Comparison of ENCODE assay signal across 10 mouse cellular contexts in genomic region chr6:121635076-121635475, GRCm38 (mm10). TPM values are rescaled to one million over a fixed set of nuclear protein-coding genes. Genes with fewer than 3 reads are reported as not detected.
DNase-seq lines count a peak whose midpoint lies in the region; ATAC-seq lines count a peak whose summit lies in the region.
"Had no signal": no experiment of that assay in that cellular context is flagged by ENCODE, and none has a peak within 500 bp of the region (broad histone marks: within the 10 kb centered on the region; RNA-seq: fewer than 3 reads in every experiment).

A2m (plus strand) TSS chr6:121635376.

- no peaks in the 10 kb centered on the region for H3K9me3 ChIP-seq in heart, embryonic 15.5 days (replicated peaks)
- H3K9me3 ChIP-seq in embryonic facial prominence, embryonic 12.5 days, result no peaks in the 10 kb centered on the region
- no peaks in the 10 kb centered on the region for H3K9me3 ChIP-seq in hindbrain, embryonic 14.5 days (ENCODE audit: control insufficient read depth, low read length)
- H3K9me3 ChIP-seq in midbrain, embryonic 10.5 days (replicated peaks), result no peaks in the 10 kb centered on the region

- no peaks in the 10 kb centered on the region for H3K27me3 ChIP-seq in heart, embryonic 15.5 days
- H3K27me3 ChIP-seq in embryonic facial prominence, embryonic 12.5 days, result 0 out of 2 replicates have a peak, but pooled peaks cover 3% of the 10 kb centered on the region
- H3K27me3 ChIP-seq in hindbrain, embryonic 14.5 days (ENCODE audit: control insufficient read depth, insufficient read depth, low read length), result no peaks in the 10 kb centered on the region
- H3K27me3 ChIP-seq in midbrain, embryonic 10.5 days (ENCODE audit: low read depth, poor library complexity, severe bottlenecking), result peaks cover 18% of the 10 kb centered on the region; the same call in 1 of the 2 replicates

- no peak for ATAC-seq in heart, embryonic 15.5 days (replicated peaks; ENCODE audit: insufficient number of reproducible peaks, insufficient read depth, low FRiP score, low read depth)
- no peak for ATAC-seq in embryonic facial prominence, embryonic 12.5 days (ENCODE audit: insufficient number of reproducible peaks, insufficient read depth, low FRiP score, low TSS enrichment)
- ATAC-seq in hindbrain, embryonic 14.5 days (ENCODE audit: low FRiP score), result no peak
- ATAC-seq in megakaryocyte-erythroid progenitor cell, adult 5-6 weeks (replicated peaks; ENCODE audit: low FRiP score, low TSS enrichment, poor library complexity, severe bottlenecking), result no peak
- ATAC-seq: CD4-positive, CD25-positive, alpha-beta regulatory T cell, adult 4 months had no signal

- H3K9ac ChIP-seq in heart, embryonic 15.5 days, result no peak within 1 kb of the TSS
- H3K9ac ChIP-seq in embryonic facial prominence, embryonic 12.5 days, result no peak within 1 kb of the TSS
- 0 out of 2 replicates have a peak within 1 kb of the TSS, but pooled peaks have one; percentile 7 for H3K9ac ChIP-seq in hindbrain, embryonic 14.5 days

- 85% methylated on average over 8 of the region's 8 CpGs for WGBS in heart, embryonic 15.5 days
- WGBS in embryonic facial prominence, embryonic 12.5 days, result 86% methylated on average over 8 of the region's 8 CpGs
- WGBS in hindbrain, embryonic 14.5 days, result 89% methylated on average over 8 of the region's 8 CpGs
- WGBS in midbrain, embryonic 10.5 days, result 89% methylated on average over 8 of the region's 8 CpGs

- peak within 1 kb of the TSS; percentile 23 for H3K4me3 ChIP-seq in heart, embryonic 15.5 days
- peak within 1 kb of the TSS; percentile 13; the same call in 1 of the 2 replicates for H3K4me3 ChIP-seq in embryonic facial prominence, embryonic 12.5 days
- H3K4me3 ChIP-seq in hindbrain, embryonic 14.5 days (replicated peaks; ENCODE audit: low read length), result peak within 1 kb of the TSS; percentile 13; the same call in 1 of the 2 replicates
- peak within 1 kb of the TSS; percentile 51 for H3K4me3 ChIP-seq in midbrain, embryonic 10.5 days

- no peaks in the 10 kb centered on the region for H3K36me3 ChIP-seq in heart, embryonic 15.5 days
- no peaks in the 10 kb centered on the region for H3K36me3 ChIP-seq in embryonic facial prominence, embryonic 12.5 days
- H3K36me3 ChIP-seq in hindbrain, embryonic 14.5 days (replicated peaks; ENCODE audit: control insufficient read depth, insufficient read depth), result no peaks in the 10 kb centered on the region
- H3K36me3 ChIP-seq in midbrain, embryonic 10.5 days, result no peaks in the 10 kb centered on the region

- peak within 1 kb of the TSS; percentile 49 for H3K4me2 ChIP-seq in heart, embryonic 15.5 days
- H3K4me2 ChIP-seq in embryonic facial prominence, embryonic 12.5 days (replicated peaks), result peak within 1 kb of the TSS; percentile 42
- peak within 1 kb of the TSS; percentile 44 for H3K4me2 ChIP-seq in hindbrain, embryonic 14.5 days (replicated peaks)

- H3K27ac ChIP-seq in heart, embryonic 15.5 days, result no peak within 1 kb of the TSS
- H3K27ac ChIP-seq in embryonic facial prominence, embryonic 12.5 days, result no peak within 1 kb of the TSS
- no peak within 1 kb of the TSS for H3K27ac ChIP-seq in hindbrain, embryonic 14.5 days
- peak within 1 kb of the TSS; percentile 85 for H3K27ac ChIP-seq in midbrain, embryonic 10.5 days (replicated peaks)

- H3K4me1 ChIP-seq in heart, embryonic 15.5 days (replicated peaks), result no peaks in the 10 kb centered on the region
- 0 out of 2 replicates have a peak, but pooled peaks cover 6% of the 10 kb centered on the region for H3K4me1 ChIP-seq in embryonic facial prominence, embryonic 12.5 days
- no peaks in the 10 kb centered on the region for H3K4me1 ChIP-seq in hindbrain, embryonic 14.5 days (replicated peaks; ENCODE audit: control insufficient read depth, insufficient read depth, low read length)
- H3K4me1 ChIP-seq in midbrain, embryonic 10.5 days, result peaks cover 15% of the 10 kb centered on the region

- no peak for DNase-seq in heart, adult 18-20 months
- DNase-seq in hindbrain, embryonic 14.5 days (ENCODE audit: low spot score), result no peak
- DNase-seq in midbrain, embryonic 10.5 days (ENCODE audit: low spot score), result no peak
- no peak for DNase-seq in right cerebral cortex, postnatal 10 days (ENCODE audit: low spot score in 2 of 2)
- no peak for DNase-seq in cerebellum, postnatal 10 days
- DNase-seq: cerebellum, postnatal 25 days had no signal

RNA-seq across cellular contexts. Expression of gene A2m, which starts in this region (rescaled TPM):
- 2.0 and 2.4 TPM in 2 replicates for polyA plus RNA-seq in heart, embryonic 15.5 days (2015; fragmentation: Nextera tagmentation; extraction: Ambion mirVana)
- total RNA-seq in heart, adult 18-20 months (2021), result under 1 TPM; 0.62 to 0.98 TPM
- 1.6 and 2.1 TPM in 2 replicates for polyA plus RNA-seq in embryonic facial prominence, embryonic 12.5 days (2016; fragmentation: Nextera tagmentation; extraction: Ambion mirVana)
- 21.1 and 21.2 TPM in 2 replicates for polyA plus RNA-seq in hindbrain, embryonic 14.5 days (2014; fragmentation: Nextera tagmentation; extraction: Ambion mirVana)
- 5.2 and 8.8 TPM in 2 replicates for polyA plus RNA-seq in midbrain, embryonic 10.5 days (2016; fragmentation: Nextera tagmentation; extraction: Ambion mirVana)
- total RNA-seq in megakaryocyte-erythroid progenitor cell, adult 5-6 weeks (2014; fragmentation: Nextera tagmentation), result not detected in 2 replicates
- total RNA-seq in megakaryocyte-erythroid progenitor cell, adult 5-6 weeks (2017), result not detected in 2 replicates
